Mouse (Mus musculus) kidney, adult 18-20 months (tissue): Measurements from ENCODE around the gene Farp1.
A peak's percentile ranks its signal among the peaks of the same experiment; 100 is the strongest.

Experiments
- DNase-seq: peaks from one replicate; pipeline ENCODE4 v3.0.0; 2021

Farp1 gene

GRCm38 (mm10) chr14:121058481-121058880 lies 23.5 kb downstream of the Farp1 start:
- no peak for DNase-seq

- peak; percentile 53 for DNase-seq
Observed at GRCm38 (mm10) chr14:121059266-121059665, 24.3 kb downstream of the Farp1 start.

DNA sequence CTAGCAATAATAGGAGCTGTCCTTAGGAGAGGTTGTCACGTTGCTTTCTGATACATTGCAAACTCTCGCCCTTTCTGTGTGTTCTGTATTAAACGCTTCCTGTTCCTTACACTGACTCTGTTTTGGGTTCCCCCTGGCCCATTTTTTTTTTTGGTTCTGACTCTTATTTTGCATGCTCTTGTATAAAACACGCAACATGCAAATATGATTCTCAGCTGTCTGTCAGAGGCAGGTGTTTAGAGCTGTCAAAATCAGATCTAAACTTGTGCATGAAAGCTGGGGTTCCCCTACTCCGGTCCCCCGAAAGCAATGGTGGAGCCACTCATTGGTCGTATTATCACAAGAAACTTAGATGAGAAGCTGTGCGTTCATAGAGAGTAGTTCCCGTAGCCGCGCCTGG lies 25.5 kb downstream of the Farp1 start:
- no peak for DNase-seq

DNA sequence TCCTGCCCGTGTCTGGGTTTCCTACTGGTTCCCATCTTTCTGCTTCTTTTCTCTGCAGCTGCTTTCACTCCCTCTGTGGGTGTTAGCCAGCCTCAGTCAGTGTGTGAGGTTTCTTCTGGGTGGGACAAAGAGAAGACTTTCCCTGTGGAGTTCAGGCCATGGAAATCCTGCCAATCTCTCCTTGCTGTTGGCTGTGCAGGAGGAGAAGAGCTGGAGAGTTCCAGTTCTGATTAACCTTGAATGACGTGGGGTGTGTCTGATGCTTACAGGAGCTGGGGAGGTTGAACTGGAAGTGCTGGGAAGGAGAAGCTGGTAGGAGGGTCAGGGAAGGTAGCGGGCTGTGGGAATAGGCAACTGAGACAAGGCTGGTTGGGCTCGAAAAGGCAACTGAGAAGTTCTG lies 26.7 kb downstream of the Farp1 start:
- DNase-seq, result no peak

DNA sequence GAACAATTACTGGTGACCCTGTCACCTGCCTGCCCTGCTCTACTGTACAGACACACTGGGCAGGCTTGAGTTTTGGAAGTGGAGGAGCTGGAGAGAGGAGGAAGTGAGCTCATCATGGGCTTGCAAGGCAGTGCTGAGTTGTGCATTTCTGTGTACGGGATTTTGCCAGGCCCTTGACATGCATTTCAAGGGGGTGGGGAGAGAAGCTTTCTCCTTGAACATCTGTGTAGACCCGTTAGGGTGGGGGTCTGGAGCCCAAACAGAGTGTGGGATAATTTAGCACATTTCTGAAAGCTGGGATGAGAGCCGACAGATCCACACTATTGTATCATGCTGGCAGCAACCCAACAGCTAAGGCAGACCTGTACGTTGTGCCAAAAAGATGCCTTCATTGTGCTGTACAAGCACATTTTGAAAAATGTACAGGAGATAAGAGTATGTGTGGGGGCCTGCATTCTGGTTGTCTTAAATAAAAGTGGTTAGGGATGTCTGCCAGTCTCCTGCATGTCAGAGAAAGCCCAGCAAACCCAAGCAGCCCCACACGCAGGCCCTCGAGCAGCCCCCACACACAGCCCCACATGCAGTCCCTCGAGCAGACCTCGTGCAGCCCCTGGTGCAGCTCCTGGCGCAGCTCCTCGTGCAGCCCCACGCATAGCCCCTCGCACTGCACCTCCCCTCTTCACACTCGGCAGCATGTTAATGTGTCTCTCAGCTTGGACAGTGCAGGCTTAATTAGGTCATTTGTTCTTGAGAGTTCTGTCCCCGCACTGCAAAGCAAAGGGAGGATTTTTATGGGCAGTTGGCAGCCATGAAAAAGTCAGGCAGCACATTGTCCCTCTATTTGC lies 27.5 kb downstream of the Farp1 start:
- DNase-seq, result peak; percentile 44

GRCm38 (mm10) chr14:121064726-121065125 lies 29.7 kb downstream of the Farp1 start:
- no peak for DNase-seq

DNA sequence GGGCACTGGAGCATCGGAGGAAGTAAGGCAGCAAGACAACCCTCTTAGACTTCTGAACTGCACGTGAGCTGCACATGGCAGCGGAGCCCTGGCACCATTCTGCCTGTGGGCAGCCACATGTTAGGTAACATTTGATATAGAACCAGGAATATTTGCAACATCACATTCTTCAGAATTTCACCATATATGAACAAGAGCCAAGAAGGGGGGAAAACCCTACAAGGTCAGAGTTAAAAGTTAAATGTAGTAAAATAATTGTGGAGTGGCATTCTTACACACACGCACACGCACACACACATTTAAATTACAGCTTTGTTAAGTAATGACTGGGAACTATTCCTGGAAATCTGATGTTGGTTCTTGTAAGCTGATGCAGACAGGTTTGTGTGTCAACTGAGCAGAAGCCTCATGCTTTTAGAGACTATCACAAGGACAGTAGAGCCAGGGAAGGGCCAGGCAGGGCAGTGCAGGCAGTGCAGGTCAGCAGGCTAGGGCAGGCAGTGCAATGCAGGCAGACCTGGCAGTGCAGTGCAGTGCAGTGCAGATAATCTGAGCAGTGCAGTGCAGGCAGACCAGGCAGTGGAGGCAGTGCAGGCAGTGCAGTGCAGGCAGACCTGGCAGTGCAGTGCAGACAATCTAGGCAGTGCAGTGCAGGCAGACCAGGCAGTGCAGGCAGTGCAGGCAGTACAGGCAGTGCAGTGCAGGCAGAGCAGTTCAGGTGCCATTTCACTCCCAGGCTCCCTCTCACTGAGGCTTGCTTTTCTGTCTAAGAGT lies 38.3 kb downstream of the Farp1 start:
- DNase-seq, result no peak

DNA sequence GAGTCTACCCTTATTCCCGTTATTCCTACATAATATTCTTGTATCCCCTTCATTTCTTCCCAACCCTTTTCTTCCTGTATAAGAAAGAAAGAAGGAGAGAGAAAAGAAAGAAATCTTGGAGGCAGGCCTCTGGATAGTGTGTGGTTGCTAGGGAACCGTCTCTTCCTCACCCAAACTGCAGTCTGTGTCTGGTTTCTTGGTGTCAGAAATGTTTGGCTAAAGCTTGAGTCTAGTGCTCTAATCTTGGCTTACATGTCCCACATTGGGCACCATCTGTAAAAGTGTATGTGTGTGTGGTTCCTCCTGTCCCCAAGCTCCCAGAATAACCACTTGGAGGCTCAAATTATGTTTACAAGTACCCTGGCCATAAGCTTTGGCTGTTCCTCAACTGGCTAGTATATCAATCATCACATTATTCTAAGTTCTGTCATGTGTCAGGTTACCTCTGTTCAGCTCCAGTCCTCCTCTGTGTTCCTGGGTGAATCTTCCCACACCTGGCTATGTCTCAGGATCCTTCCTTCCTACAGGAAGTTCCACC lies 39.3 kb downstream of the Farp1 start:
- DNase-seq, result no peak

GRCm38 (mm10) chr14:121080739-121081138 lies 45.7 kb downstream of the Farp1 start:
- no peak for DNase-seq

DNA sequence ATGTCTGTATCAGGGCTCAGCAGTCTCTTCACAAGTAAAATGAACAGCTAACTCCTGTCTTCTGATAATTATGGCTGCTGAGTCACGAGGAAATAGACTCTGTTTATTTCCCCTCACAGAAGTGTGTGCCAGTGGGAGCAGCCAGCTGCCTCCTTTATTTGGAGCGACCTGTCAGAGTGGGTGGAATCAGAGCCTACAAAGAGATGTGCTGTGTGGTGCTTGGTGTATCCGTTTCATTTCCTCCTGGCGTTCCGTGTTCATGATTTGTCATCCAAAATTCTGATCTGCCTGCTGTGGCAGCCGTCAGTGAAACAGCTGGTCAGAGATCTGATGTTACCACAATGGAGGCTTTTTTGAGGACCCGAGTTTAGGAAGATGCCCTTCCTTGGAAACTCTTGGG lies 47.3 kb downstream of the Farp1 start:
- DNase-seq, result no peak

GRCm38 (mm10) chr14:121082793-121083192 lies 47.8 kb downstream of the Farp1 start:
- no peak for DNase-seq

- no peak for DNase-seq
Observed at GRCm38 (mm10) chr14:121083352-121083751, 48.4 kb downstream of the Farp1 start.

DNA sequence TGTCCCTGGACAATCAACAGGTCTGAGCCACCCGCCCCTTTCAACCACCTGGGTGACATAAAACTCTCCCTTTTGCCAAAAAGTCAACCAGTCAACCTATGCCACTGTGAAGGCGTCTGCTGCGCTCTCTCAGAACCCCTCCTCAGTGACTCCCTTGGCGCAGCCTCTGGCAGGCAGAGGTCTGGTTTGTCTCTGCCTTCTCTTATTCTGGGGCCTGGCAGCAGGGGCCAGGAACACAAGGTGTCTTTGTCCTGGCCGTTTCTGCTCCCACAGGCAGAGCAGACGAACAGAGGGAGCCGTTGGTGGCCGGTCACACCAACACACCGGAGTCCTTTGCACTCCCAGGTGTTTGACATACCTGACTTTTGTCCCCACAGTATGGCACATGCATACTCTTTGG lies 57.5 kb downstream of the Farp1 start:
- DNase-seq, result no peak

DNA sequence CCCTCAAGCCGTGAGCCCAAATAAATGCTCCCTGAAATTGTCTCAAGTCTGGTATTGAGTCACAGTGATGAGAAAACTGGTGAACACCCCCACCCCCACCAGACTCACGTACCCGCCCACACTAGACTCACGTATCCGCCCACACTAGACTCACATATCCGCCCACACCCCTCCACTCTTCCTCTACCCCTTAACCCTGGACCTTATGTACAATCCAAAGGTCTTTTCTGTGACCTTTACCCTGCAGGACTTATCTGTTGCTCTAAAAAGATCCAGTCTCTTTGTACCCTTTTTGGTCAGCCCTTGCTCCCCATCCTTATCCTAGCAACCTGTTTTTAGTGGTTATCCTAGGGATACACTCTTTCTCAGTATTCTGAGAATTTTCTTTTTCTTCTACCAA lies 58.9 kb downstream of the Farp1 start:
- DNase-seq, result no peak

DNA sequence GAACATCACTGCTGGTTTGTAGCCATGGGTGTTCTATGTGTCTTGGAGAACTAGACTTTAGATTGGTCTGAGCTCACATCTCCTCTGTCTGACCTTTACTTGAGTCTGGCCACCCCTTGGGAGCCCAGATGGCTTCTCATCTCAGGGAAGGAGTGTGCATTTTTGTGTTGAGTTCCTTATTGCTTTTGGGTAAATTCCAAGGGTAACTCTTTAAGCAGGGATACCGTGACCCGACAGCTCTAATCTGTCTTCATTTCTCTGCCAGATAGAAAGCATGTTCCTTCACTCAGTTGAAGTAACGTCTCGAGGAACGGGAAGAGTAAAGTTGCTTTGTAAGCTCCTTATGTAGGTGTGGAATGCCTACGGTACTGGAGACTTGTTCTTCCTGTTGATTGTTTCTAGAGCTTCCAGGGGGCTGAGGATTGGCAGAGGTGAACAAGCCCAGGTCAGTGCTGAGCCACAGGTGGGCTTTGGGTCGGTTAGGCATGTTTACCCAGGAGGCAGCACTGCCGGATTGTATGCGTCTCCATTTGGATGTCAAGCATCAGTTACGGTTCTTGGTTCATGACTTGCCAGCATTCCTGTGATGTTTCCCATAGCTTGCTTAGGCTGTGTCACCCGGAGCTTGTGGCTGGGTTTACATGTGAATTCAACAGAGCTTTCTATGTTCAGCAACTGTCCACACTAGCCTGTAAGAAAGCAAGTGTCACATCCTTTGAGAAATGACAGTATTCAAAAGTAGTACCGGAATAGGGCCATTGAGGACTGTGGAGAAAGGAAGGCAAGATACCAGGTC lies 62.8 kb downstream of the Farp1 start:
- DNase-seq, result no peak

DNA sequence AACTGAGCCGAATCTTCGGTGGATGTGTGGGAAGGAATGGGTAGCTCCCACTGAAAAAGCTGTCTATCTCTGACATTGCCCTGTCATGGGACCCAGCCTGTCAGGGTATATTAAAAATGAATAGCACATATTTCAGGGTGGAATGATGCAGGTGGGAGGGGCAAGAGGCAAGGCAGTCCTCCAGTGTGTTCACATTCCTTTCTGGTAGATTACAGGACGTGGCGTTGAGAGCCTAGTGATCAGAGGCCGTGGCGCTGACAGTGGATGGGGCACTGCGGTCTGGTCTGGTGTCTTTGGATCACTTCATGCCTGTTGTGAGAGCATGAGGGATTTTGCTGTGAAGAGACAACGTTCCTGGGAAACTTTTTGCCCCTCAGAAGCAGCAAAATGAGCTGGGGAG lies 64.1 kb downstream of the Farp1 start:
- DNase-seq, result no peak

- no peak for DNase-seq
Observed at GRCm38 (mm10) chr14:121099876-121100275, 64.9 kb downstream of the Farp1 start.

DNA sequence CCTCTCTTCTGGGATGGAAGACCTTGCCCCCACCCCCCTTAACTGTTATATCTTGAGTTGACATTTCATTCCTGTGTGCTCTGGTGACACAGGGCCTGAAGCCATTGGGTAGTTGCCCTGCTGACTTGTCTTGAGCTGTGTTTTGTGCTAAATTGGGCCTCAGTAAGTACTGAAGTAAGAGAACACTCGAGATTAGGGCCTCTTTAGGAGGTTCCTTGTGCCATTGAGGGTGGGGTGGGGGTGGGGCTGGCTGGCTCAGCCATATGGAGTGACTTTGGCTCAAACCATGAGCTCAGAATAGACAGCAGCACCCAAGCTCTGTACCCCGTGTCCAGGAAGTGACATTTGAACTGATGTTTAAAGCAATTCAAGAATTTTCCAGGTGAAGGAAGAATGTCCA lies 65.8 kb downstream of the Farp1 start:
- DNase-seq, result no peak

DNA sequence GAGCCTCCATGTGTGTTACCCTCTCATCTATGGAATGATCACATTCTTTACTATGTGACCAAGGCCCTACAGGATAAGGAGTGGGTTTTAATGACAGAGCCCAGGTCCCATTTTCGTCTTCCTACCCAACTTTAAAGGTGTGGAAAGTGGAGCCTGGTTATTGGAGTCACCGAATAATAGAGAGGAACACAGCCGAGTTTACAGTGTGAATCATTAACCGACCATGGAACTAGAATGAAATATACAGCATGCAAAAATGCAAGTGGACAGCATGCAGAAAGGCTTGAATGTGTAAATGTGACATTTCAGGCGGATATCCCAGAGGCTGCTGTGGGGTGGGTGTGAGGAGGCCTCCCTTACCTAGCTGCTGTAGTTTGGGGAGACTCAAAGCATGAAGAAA lies 66.5 kb downstream of the Farp1 start:
- DNase-seq, result no peak

DNA sequence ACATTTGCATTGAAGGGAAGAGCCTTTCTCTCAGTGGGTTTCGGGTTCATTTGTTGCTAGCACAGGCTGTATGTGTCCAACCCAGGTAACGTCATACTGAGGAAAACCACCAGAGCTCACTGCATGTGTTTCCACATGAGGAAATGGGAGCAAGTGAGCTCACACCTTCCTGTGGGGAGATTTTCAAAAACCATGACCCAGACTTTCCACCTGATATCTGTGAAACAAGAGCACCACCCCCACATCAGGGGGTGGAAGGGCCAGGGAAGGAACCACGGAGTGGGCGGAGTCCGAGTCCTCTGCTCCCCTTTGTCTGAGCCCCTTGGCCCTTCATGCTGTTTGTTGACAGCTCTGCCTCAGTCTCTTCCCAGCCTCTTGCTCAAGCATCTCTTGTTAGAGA lies 67.6 kb downstream of the Farp1 start:
- no peak for DNase-seq

DNA sequence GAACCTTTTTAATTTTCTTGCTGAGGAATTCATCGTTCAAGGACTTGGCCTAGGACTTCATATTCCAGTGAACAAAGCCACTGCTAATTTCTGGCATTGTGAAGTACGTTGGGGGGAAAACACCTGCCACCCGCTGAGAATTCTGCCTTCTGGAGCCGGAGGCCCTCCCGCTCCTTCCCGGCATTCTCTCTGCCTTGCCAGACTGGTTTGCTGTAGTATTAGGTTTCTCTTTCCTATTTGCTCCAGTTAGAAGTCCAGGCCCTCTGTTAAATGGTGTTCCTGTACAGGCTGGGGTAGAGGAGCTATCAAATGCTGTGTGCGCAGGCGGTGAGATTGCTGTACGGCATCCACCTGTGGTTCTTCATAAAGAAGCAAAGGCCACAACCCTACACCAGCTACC lies 68.5 kb downstream of the Farp1 start:
- DNase-seq, result peak; percentile 70

GRCm38 (mm10) chr14:121104760-121105329 lies 69.8 kb downstream of the Farp1 start:
- DNase-seq, result no peak

DNA sequence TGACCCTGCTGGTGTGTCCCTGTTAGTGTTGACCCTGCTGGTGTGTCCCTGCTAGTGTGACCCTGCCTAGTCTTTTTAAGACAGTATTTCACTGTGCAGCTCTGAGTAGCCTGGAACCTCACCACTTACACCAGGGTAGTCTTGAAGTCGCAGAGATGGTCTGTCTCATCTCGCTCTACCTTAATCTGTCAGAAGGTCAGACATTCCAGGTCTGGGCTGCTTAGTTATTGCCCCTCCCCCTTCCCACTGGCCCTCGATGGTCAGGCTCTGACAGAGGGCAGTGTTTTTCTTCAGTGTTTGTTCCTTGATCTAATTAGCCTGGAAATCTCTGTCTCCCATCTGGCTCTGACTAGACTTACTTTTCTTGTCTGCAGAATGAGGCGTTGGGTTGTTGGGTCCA lies 71.9 kb downstream of the Farp1 start:
- DNase-seq, result no peak
